Mouse (Mus musculus) lung, postnatal 14 days (tissue): ENCODE results near the gene Olfr361.
"Not testable (repeated sequence)": the region's sequence is repeated elsewhere in the genome, so short reads cannot be mapped to it uniquely, and the experiment has no call there.

Experiments used
- DNase-seq: peaks from one replicate; pipeline ENCODE4 v3.0.0; 2021

The Olfr361 gene

DNA sequence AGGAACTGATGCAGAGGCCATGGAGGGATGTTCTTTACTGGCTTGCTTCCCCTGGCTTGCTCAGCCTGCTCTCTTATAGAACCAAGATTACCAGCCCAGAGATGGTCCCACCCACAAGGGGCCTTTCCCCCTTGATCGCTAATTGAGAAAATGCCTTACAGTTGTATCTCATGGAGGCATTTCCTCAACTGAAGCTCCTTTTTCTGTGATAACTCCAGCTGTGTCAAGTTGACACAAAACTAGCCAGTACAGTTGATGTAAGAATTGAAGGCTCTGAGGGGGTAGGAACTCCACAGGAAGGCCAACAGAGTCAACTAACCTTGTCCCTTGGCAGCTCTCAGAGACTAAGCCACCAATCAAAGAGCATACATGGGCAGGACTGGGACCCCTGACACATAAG, at the start of gene Olfr361:
Gene Olfr361, minus strand, starts transcription at position 101 of the 400 bp plus-strand sequence.
- not testable (repeated sequence) for DNase-seq

DNA sequence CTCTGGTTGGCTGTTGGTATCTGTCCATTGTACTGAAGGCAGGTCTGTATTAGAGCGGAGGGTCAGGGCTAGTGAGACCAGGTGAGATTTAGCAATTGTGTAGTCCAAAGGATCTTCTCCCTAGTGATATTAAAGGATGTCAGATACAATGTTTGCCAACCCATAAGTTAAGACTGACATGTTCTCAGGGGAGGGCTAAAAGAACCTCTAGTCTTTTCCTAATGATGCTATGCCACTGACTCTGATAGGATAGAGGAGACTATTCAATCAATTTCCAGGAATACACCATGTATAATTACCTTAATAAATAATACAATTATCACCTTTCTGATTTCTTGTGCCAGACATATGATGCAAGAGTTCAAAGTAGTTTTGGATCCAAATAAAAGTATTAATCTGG, 28.7 kb upstream of the Olfr361 start, which contains the start of gene Olfr362:
Gene Olfr362, minus strand, starts transcription at position 101 of the 400 bp plus-strand sequence.
- no peak for DNase-seq

DNA sequence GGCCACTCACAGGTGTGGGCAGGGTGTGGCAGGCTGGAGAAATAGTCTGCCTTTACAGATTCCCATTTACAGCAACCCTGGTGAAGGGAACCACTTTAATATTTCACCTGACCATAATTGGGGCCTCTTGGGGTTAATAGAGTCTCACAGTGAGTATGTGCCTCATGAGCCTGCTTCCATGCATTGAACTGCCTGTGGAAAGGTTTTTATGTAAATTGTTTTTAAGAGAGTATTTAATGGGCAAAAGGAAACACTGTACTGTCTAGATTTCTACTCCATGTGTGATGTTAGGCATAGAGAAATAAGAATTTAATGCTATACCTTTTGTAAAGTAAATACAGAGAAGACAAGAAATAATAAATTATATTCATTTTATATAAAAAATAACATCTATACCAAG, 23.6 kb downstream of the Olfr361 start, which contains the start of gene Olfr360:
Gene Olfr360, plus strand, starts transcription at position 301 of the 400 bp plus-strand sequence.
- DNase-seq, result no peak
